Mouse (Mus musculus): ENCODE measurements around the gene Slc6a17.

Gene Slc6a17

GRCm38 (mm10) chr3:107517631-107518108 lies at the start of gene Slc6a17:
TSS of gene Slc6a17 (minus strand) at chr3:107518018.
- peak; percentile 15 for DNase-seq (ENCODE audit: low spot score)

- no peak for DNase-seq (ENCODE audit: low spot score)
These were observed 47.5 kb upstream of the Slc6a17 start for GRCm38 (mm10) chr3:107565331-107565730.

DNA sequence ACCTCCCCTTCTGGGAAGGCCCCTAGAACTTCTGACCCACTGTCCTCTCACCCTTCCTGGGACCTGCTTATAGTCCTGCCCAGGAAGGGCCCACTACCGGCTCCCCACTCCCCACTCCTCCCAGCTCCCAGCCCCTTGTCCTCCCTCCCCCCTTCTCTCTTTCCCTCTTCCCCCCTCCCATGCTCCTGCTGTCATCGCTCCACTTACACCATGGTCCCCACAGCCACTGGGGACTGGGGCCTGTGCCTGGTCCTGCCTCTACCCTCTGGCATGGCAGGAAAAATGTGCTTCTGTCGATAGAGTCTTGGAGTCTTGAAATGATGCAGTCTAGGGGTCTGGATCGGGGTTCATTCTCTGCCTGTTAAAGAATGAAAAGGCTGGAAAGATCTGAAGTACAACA lies 46.1 kb upstream of the Slc6a17 start:
- DNase-seq (ENCODE audit: low spot score) = no peak

DNA sequence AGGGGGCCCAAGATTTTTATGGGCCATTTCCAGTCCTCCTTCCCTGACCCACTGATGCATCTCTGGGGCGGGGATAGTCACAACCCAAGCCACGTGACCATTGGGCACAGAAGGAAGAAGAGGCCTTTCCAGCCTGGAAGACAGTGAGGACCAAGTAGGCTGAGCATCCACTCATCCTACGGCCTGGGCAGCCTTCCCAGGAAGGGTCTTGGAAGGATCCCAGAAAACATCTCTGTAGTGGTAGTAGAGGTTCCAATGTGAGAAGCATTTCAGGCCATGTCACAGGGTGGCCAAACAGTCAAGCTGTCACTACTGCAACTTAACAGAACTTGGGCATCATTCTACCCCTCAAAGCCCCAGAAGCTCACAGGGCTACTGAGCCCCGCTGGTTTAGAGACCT lies 44.8 kb upstream of the Slc6a17 start:
- DNase-seq (ENCODE audit: low spot score) = no peak

DNA sequence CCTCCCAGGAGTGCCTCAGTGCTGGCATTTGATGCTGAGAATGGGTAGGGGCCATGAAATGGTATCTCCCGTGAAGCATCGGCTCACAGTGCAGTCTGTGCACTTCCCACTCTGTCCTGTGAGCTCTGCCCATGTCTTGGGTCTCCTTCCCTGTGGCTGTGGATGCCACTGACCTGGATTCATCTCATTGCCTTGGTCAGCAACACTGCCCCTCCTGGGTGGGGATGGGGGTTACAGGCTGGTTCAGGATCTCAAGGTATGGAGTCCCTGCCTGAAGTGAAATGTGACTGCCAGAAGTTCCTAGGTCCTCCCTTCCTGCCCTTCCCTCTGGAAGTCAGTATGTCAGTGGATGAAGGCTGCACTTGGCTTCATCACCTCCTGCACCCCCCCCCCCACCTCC lies 44.3 kb upstream of the Slc6a17 start:
- DNase-seq (ENCODE audit: low spot score) = no peak

- DNase-seq (ENCODE audit: low spot score) = no peak
These were observed 41.4 kb upstream of the Slc6a17 start for GRCm38 (mm10) chr3:107559183-107559582.

DNA sequence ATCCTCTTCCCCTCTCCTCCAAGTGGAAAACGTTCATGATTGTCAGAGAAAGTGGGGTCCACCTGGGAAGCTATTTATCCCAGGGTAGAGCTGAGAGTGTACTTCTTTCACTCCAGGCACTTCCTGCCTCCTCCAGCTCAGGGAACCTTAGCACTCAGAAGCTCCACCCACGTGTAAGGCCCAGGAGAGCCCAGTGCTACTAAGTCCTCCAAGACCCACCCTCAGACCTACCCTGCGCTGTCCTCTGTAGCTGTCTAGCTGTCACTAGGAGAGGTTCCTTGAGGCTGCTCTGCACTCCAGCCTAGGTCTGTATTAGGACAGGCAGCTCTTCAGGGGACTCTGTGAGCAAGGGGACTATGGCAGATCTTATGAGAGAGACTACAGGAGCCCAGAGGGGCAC lies 40.9 kb upstream of the Slc6a17 start:
- no peak for DNase-seq (ENCODE audit: low spot score)

- no peak for DNase-seq (ENCODE audit: low spot score)
These were observed 37.0 kb upstream of the Slc6a17 start, which contains the start of gene Ubl4b for GRCm38 (mm10) chr3:107554842-107555241. TSS of gene Ubl4b (minus strand) at chr3:107555073.

DNA sequence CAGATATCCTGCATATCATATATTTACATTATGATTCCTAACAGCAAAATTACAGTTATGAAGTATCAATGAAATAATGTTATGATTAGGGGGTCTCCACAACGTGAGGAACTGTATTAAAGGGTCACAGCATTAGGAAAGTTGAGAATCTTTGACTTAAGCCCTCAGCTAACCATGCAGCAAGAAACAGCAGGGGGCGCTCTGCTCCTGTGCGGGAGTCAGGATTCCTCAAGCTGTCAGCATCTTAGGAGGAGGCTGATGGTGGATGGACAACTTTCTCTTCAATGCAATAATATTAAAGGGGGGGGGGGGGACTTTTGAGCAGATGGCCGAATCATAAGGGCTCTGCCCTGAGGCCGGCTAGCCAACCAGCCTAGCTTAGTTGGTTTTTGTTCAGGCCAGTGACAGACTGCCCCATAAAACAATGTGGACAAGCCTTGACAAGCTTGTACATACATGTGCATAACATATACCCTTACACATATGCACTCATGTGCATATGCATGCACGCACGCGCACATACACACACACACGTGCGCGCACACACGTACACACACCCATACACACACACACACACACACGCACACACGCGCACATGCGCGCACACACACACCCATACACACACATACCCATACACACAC lies 32.7 kb upstream of the Slc6a17 start:
- DNase-seq (ENCODE audit: low spot score) = no peak

DNA sequence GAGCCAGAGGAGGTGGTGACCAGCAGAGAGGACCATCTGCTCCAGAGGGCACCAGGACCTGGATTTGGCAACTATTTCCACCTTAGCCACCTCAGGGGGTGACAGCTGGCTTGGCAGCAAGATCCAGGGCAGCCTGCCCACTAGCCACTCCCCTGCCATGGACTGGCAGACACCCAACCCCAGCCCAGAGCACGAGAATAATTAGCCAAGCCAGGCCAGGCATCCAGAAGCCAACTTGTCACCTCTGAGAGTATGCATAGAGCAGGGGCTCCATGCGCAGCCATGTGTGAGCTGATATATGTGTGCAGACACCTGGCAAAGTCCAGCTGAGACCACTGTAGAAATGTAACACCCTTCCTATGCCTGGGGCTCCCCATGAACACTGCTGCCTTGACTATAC lies 29.1 kb upstream of the Slc6a17 start:
- DNase-seq (ENCODE audit: low spot score) = no peak

DNA sequence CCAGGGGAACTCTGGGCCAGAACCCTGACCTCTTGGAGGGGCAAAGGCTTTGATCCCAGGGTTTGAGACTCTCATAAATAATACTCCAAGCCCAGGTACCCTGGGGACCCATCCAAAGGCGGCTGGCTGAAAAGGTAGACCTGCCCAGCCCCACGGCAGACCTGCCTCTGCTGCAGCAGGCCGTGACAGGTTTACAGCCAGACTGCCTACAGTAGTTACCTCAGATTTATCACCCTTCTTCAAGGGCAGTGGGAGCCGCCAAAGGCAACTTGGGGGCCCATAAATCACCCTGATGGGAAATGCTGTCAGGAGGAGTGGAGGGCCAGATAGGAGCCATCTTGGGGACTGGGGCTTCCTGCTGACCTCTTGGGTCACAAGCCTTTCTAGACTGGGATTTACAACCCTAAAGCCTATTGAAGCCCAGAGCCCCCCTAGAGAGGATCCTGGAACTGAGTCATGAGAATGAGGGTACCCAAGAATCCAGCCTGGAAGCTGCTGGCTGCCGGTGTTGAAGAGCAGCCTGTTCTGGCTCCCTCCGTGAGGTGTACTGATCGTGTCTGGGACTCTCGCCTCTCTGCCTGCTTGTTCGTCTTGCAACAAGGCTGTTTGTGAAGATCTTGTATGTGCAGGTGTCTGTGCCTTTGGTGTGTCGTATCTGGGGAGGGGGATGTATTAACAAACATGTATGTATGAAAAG lies 28.0 kb upstream of the Slc6a17 start:
- no peak for DNase-seq (ENCODE audit: low spot score)

DNA sequence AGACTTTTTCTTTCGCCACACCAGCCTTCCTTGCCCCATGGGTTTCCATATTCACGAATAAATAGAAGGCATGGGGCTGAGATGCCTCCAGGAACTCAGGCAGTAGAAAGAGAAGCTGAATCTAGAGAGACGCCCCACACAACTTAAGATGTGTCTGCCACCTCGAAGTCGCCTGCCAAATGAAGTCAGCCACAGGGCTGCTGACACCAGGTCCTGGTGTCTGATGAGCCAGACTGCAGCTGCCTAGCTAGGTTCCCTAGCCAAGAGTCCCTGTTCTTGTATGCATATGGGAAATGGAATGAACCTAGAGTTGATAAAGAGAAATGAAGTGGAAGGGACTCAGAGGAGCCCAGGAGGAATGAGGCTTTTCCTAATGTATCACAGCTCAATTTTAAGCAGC lies 27.5 kb upstream of the Slc6a17 start:
- no peak for DNase-seq (ENCODE audit: low spot score)

- DNase-seq (ENCODE audit: low spot score) = no peak
These were observed 25.6 kb upstream of the Slc6a17 start for GRCm38 (mm10) chr3:107543158-107544080.

- no peak for DNase-seq (ENCODE audit: low spot score)
These were observed 24.8 kb upstream of the Slc6a17 start for GRCm38 (mm10) chr3:107542584-107542983.

- no peak for DNase-seq (ENCODE audit: low spot score)
These were observed 19.7 kb upstream of the Slc6a17 start for GRCm38 (mm10) chr3:107537504-107537889.

DNA sequence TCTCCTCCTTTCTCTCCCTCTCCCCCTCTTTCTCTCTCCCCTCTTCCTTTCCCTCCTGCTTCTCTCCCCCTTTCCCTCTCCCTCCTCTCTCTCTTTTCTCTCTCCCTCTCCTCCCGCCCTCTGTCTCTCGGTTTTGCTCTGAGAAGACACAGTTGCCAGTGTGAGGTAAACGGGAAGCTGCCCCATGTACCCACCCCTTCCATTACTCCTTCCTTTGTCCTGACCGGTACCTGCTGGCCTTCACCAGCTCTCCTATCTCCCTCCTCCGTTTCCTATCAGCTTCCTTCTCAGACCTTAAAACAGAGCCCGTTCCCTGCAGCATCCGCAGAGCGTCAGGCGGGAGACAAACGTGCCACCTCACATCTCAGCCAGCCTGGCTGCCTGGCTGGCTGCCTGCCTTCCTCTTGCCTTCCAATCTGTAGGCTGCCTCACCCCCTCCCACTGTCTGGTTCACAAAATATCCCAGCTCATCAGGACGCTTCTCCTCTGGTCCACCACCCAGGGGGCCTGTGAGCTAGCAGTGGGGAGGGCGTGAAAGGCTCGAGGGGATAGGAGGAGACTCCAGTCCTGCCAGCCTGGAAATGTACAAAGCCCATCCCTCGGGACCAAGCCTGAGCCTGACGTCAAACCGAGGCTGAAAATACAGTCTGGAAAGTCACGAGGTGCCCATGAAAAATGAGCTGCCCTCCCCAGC lies 19.1 kb upstream of the Slc6a17 start:
- no peak for DNase-seq (ENCODE audit: low spot score)

DNA sequence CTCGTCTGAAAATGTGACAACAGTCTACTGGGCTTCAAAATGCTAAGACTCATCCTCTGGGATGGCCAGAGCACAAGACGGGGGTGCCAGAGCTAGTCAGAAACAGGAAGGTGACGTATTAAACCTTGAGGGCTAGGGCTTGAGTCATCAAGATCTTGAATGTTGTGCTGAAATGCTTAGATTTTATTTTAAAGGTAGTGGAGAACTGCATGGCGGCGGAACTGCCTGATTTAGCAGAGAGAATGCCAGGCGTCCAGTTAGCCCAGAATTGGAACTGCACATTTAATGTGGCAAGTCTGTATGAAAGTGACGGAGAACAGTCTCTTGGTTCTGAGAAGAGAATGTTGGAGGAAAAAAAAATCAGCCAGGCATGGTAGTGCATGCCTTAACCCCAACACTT lies 17.1 kb upstream of the Slc6a17 start:
- no peak for DNase-seq (ENCODE audit: low spot score)

- no peak for DNase-seq (ENCODE audit: low spot score)
These were observed 15.7 kb upstream of the Slc6a17 start for GRCm38 (mm10) chr3:107533532-107533931.

- DNase-seq (ENCODE audit: low spot score) = no peak
These were observed 12.8 kb upstream of the Slc6a17 start for GRCm38 (mm10) chr3:107530581-107530980.

DNA sequence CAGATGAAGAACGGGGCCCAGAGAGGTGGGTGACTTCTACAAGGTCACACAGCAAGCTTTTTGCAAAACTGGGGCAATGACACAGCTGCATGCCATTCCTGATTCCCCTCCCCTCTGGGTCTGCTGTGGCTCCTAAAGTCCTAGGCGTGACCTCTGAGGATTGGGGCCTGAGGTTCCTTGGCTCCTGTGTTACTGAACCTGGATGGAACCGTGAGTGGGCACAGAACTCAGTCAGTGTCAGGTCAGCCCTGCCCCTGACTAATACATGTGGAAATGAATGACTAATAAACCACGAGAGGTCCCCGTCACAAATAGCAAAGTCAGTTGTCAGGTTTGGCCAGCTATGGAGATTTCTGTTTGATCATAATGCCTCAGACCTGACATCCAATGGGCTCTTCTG lies 11.4 kb upstream of the Slc6a17 start:
- no peak for DNase-seq (ENCODE audit: low spot score)

DNA sequence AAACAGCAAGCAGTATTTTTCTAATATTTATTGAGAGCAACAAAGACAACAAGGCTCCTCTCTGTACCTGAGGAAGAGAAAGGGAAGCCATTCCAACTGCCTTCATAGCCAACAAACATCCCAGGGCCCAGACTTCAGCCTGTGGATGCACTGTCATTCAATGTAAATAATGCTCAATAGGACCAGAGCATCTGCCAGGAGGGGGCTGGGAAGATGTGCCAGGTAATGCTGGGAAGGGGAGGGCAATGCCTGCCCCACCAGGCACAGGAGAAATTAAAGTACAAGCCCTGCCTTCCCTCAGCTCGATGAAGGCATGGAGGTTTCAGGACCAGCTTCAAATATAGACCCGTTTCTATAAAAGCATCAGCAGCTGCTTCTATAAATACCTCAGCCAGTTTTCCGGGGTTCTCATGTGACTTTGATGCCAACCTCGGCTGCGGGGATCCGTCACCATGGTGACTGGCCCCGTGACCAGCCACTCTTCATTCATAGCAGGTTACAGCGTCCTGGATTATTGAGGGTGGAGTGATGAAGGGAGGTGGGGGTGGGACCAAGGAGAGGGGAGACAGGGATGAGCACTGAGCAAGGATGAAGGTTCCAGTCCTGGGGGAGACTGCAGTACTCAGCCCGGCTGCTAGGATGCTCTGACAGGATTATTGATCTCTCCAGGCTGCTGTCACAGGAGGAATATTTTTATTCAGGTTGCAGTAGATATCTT lies 10.7 kb upstream of the Slc6a17 start:
- DNase-seq (ENCODE audit: low spot score) = no peak

Measured in urinary bladder, postnatal 10 days (tissue).